Mouse (Mus musculus) adrenal gland, postnatal 0 days (tissue): ENCODE results near the gene Zbtb32. TPM values are rescaled to one million over a fixed set of nuclear protein-coding genes. Genes with fewer than 3 reads are reported as not detected.

Experiments
- microRNA-seq: library from miRNA; unstranded; fragments of <30 nt; microRNA quantifications from one replicate; pipeline ENCODE4, GENCODE M21; 2016; ENCODE audit warnings: borderline replicate concordance; ENCODE audit not compliant: insufficient number of aligned reads
- polyA plus RNA-seq: library from polyadenylated mRNA; unstranded; fragments of >200 nt; fragmentation: Nextera tagmentation; extraction: Ambion mirVana; gene quantifications from 2 replicates; pipeline ENCODE4 v1.2.1, GENCODE M21; 2015

Gene Zbtb32
- polyA plus RNA-seq, result 0.11 and 0.51 TPM in 2 replicates

GRCm38 (mm10) chr7:30598786-30599185 lies at the start of gene Zbtb32:
TSS of gene Zbtb32 (minus strand) at chr7:30598909.

GRCm38 (mm10) chr7:30635752-30636151 lies 37.0 kb upstream of the Zbtb32 start, which contains the start of gene Etv2:
TSS of gene Etv2 (minus strand) at chr7:30635852.

GRCm38 (mm10) chr7:30625530-30626384 lies 27.0 kb upstream of the Zbtb32 start, which contains the start of gene Cox6b1:
TSS of gene Cox6b1 (minus strand) at chr7:30626151.

GRCm38 (mm10) chr7:30612654-30613402 lies 14.1 kb upstream of the Zbtb32 start, which contains the start of gene Upk1a:
TSS of gene Upk1a (minus strand) at chr7:30612847.

GRCm38 (mm10) chr7:30588676-30589434 lies 9.9 kb downstream of the Zbtb32 start, which contains the start of gene Kmt2b:
TSS of gene Kmt2b (minus strand) at chr7:30588726.

GRCm38 (mm10) chr7:30564970-30565571 lies 33.6 kb downstream of the Zbtb32 start, which contains the start of gene Igflr1:
TSS of gene Igflr1 (plus strand) at chr7:30565427.

GRCm38 (mm10) chr7:30563117-30563905 lies 35.4 kb downstream of the Zbtb32 start, which contains the start of the genes U2af1l4, Gm49396 and Psenen:
TSS of gene U2af1l4 (plus strand) at chr7:30563301.
TSS of gene Gm49396 (plus strand) at chr7:30563344.
TSS of gene Psenen (minus strand) at chr7:30563627.

GRCm38 (mm10) chr7:30559443-30559954 lies 39.2 kb downstream of the Zbtb32 start, which contains the start of gene Lin37:
TSS of gene Lin37 (minus strand) at chr7:30559838.

GRCm38 (mm10) chr7:30552102-30553020 lies 46.3 kb downstream of the Zbtb32 start, which contains the start of the genes Hspb6 and Proser3:
TSS of gene Hspb6 (plus strand) at chr7:30552178.
TSS of gene Proser3 (minus strand) at chr7:30552299.

Small RNA genes within 50 kb of the gene (microRNA-seq; reads per million reads assigned to microRNA genes)
- not detected for gene Gm38670
- gene Mir3569, result not detected

Other genes with a start within 250 kb of the Zbtb32 start
- gene Lrfn3, start 236.1 kb downstream of the Zbtb32 start, polyA plus RNA-seq, result 7.0 and 8.6 TPM in 2 replicates
- gene Tyrobp, start 185.1 kb downstream of the Zbtb32 start, polyA plus RNA-seq, result 130 and 219 TPM in 2 replicates
- gene Hcst, start 179.1 kb downstream of the Zbtb32 start, polyA plus RNA-seq, result 6.9 and 9.5 TPM in 2 replicates
- 0.88 and 1.7 TPM in 2 replicates for gene Nfkbid, start 177.2 kb downstream of the Zbtb32 start, polyA plus RNA-seq
- 66.4 and 132 TPM in 2 replicates for gene Aplp1, start 153.4 kb downstream of the Zbtb32 start, polyA plus RNA-seq
- gene Kirrel2, start 141.2 kb downstream of the Zbtb32 start, polyA plus RNA-seq, result not detected in 2 replicates
- 0.10 and 0.17 TPM in 2 replicates for gene Nphs1, start 140.6 kb downstream of the Zbtb32 start, polyA plus RNA-seq
- 3.3 and 7.4 TPM in 2 replicates for gene Prodh2, start 105.3 kb downstream of the Zbtb32 start, polyA plus RNA-seq
- 5.8 and 11.5 TPM in 2 replicates for gene Arhgap33, start 63.8 kb downstream of the Zbtb32 start, polyA plus RNA-seq
- gene Hspb6, start 46.7 kb downstream of the Zbtb32 start, polyA plus RNA-seq, result 21.9 and 51.7 TPM in 2 replicates
- 5.8 and 6.8 TPM in 2 replicates for gene Proser3, start 46.6 kb downstream of the Zbtb32 start, polyA plus RNA-seq
- gene Lin37, start 39.1 kb downstream of the Zbtb32 start, polyA plus RNA-seq, result 57.6 and 67.2 TPM in 2 replicates
- 83.5 and 101 TPM in 2 replicates for gene U2af1l4, start 35.6 kb downstream of the Zbtb32 start, polyA plus RNA-seq
- 2.8 and 5.1 TPM in 2 replicates for gene Gm49396, start 35.6 kb downstream of the Zbtb32 start, polyA plus RNA-seq
- 179 and 205 TPM in 2 replicates for gene Psenen, start 35.3 kb downstream of the Zbtb32 start, polyA plus RNA-seq
- 0.72 and 1.8 TPM in 2 replicates for gene Igflr1, start 33.5 kb downstream of the Zbtb32 start, polyA plus RNA-seq
- gene Kmt2b, start 10.2 kb downstream of the Zbtb32 start, polyA plus RNA-seq, result 3.7 and 4.5 TPM in 2 replicates
- gene Upk1a, start 13.9 kb upstream of the Zbtb32 start, polyA plus RNA-seq, result 0.55 and 0.79 TPM in 2 replicates
- 1,273 and 1,293 TPM in 2 replicates for gene Cox6b1, start 27.2 kb upstream of the Zbtb32 start, polyA plus RNA-seq
- not detected in 2 replicates for gene Etv2, start 36.9 kb upstream of the Zbtb32 start, polyA plus RNA-seq
- 83.9 and 102 TPM in 2 replicates for gene Rbm42, start 51.4 kb upstream of the Zbtb32 start, polyA plus RNA-seq
- 14.3 and 19.0 TPM in 2 replicates for gene Haus5, start 66.1 kb upstream of the Zbtb32 start, polyA plus RNA-seq
- gene Pmis2, start 72.7 kb upstream of the Zbtb32 start, polyA plus RNA-seq, result not detected in 2 replicates
- 10.8 and 14.4 TPM in 2 replicates for gene 2200002J24Rik, start 100.0 kb upstream of the Zbtb32 start, polyA plus RNA-seq
- 2.5 and 2.7 TPM in 2 replicates for gene Atp4a, start 113.3 kb upstream of the Zbtb32 start, polyA plus RNA-seq
- gene Tmem147, start 130.6 kb upstream of the Zbtb32 start, polyA plus RNA-seq, result 231 and 307 TPM in 2 replicates
- 0.11 and 0.35 TPM in 2 replicates for gene Gapdhs, start 144.8 kb upstream of the Zbtb32 start, polyA plus RNA-seq
- 16.2 and 29.7 TPM in 2 replicates for gene Sbsn, start 152.6 kb upstream of the Zbtb32 start, polyA plus RNA-seq
- 49.0 and 57.0 TPM in 2 replicates for gene Dmkn, start 164.8 kb upstream of the Zbtb32 start, polyA plus RNA-seq
- gene Krtdap, start 189.0 kb upstream of the Zbtb32 start, polyA plus RNA-seq, result 32.6 and 84.5 TPM in 2 replicates
- 0.25 and 0.35 TPM in 2 replicates for gene Ffar2, start 224.9 kb upstream of the Zbtb32 start, polyA plus RNA-seq